Mouse (Mus musculus) midbrain, postnatal 0 days (tissue): ENCODE results near the gene Exoc3l2. TPM values are rescaled to one million over a fixed set of nuclear protein-coding genes. Genes with fewer than 3 reads are reported as not detected.

Experiments
- ATAC-seq: fragments of 200-750 bp; cut with Nextera tagmentation; 2 replicates; pipeline ENCODE4 v1.8.0; 2017; ENCODE audit warnings: moderate number of reproducible peaks, mild to moderate bottlenecking, moderate TSS enrichment, moderate library complexity; ENCODE audit not compliant: low FRiP score
- DNase-seq: peaks from one replicate; pipeline ENCODE4 v3.0.0-alpha.2; 2015; ENCODE audit warnings: low spot score
- H3K27ac ChIP-seq: fragments of 300-500 bp; sonication (generic); 2 replicates; pipeline ENCODE4 v1.5.1; 2014; ENCODE audit warnings: low read depth, mild to moderate bottlenecking, low read length, mixed read lengths
- H3K27me3 ChIP-seq: fragments of 300-500 bp; sonication (generic); 2 replicates; pipeline ENCODE4 v1.6.1; 2014; ENCODE audit warnings: low read length, control low read depth, mixed read lengths; ENCODE audit not compliant: insufficient read depth
- H3K36me3 ChIP-seq: fragments of 300-500 bp; sonication (generic); 2 replicates; pipeline ENCODE4 v1.6.1; 2014; ENCODE audit warnings: low read length, control low read depth, mixed read lengths; ENCODE audit not compliant: insufficient read depth
- H3K4me1 ChIP-seq: fragments of 300-500 bp; sonication (generic); 2 replicates; pipeline ENCODE4 v1.6.1; 2014; ENCODE audit warnings: mild to moderate bottlenecking, control low read depth, antibody characterized with exemption, low read length, mixed read lengths; ENCODE audit not compliant: insufficient read depth
- H3K4me2 ChIP-seq: fragments of 300-500 bp; sonication (generic); 2 replicates; pipeline ENCODE4 v1.6.1; 2014; ENCODE audit warnings: low read depth, mild to moderate bottlenecking, low read length, mixed read lengths; ENCODE audit not compliant: poor library complexity, severe bottlenecking
- H3K4me3 ChIP-seq: fragments of 300-500 bp; sonication (generic); 2 replicates; pipeline ENCODE4 v1.5.1; 2014; ENCODE audit warnings: low read depth, mild to moderate bottlenecking, low read length, moderate library complexity
- H3K9ac ChIP-seq: fragments of 300-500 bp; sonication (generic); replicated peaks from 2 replicates; pipeline ENCODE4 v1.6.1; 2014; ENCODE audit warnings: mild to moderate bottlenecking, low read length, moderate library complexity, mixed read lengths; ENCODE audit not compliant: poor library complexity, severe bottlenecking
- H3K9me3 ChIP-seq: fragments of 300-500 bp; sonication (generic); 2 replicates; pipeline ENCODE4 v1.6.1; 2016; ENCODE audit warnings: low read length, control low read depth
- CTCF ChIP-seq: IDR thresholded peaks from 2 replicates; pipeline ENCODE4 v1.5.1; 2016; ENCODE audit warnings: antibody characterized with exemption, mild to moderate bottlenecking
- whole genome bisulfite sequencing: fragments of 180-500 bp; shearing (Covaris S2); extraction: QIAGEN DNeasy Blood & Tissue Kit; methylation state at CpG from one replicate; pipeline ENCODE4 v1.1.7; 2014; 5-methylcytosine and 5-hydroxymethylcytosine counted together
- polyA plus RNA-seq: library from polyadenylated mRNA; unstranded; fragments of >200 nt; fragmentation: Nextera tagmentation; extraction: Ambion mirVana; gene quantifications from 2 replicates; pipeline ENCODE4 v1.2.1, GENCODE M21; 2015
- total RNA-seq: library from RNA; depleted of rRNA; stranded (reverse); fragments of >200 nt; gene quantifications from 2 replicates; pipeline ENCODE4 v1.2.3, GENCODE M21; 2014; rRNA removed

The Exoc3l2 gene
- total and polyA plus RNA-seq, 2 experiments from 2014 or later, result 0.49 to 1.5 TPM

GRCm38 (mm10) chr7:19541681-19542154 lies 78.6 kb downstream of the Exoc3l2 start:
- Histone ChIP-seq H3K27me3 (no peaks in the 10 kb centered on the region), H3K9me3 (no peaks in the 10 kb centered on the region), H3K9ac (no peak overlapping the region), H3K27ac (no peak overlapping the region), H3K36me3 (no peaks in the 10 kb centered on the region), H3K4me1 (no peaks in the 10 kb centered on the region), H3K4me2 (no peak overlapping the region), H3K4me3 (no peak overlapping the region)
- ATAC-seq (no peak), DNase-seq (no peak)
- no peak for TF ChIP-seq CTCF
- WGBS, result 61% methylated on average over 7 of the region's 7 CpGs

- no peaks in the 10 kb centered on the region for H3K27me3 ChIP-seq
- ATAC-seq, result peak; percentile 73
- H3K4me2 ChIP-seq, result no peak overlapping the region
- 55% methylated on average over 8 of the region's 8 CpGs for WGBS
- no peak overlapping the region for H3K27ac ChIP-seq
- peak; percentile 84 for DNase-seq
- H3K4me1 ChIP-seq, result no peaks in the 10 kb centered on the region
- H3K36me3 ChIP-seq, result no peaks in the 10 kb centered on the region
- H3K9ac ChIP-seq, result no peak overlapping the region
- TF ChIP-seq CTCF, result no peak
- no peak overlapping the region for H3K4me3 ChIP-seq
- H3K9me3 ChIP-seq, result no peaks in the 10 kb centered on the region
Observed at GRCm38 (mm10) chr7:19542155-19542691, 79.1 kb downstream of the Exoc3l2 start.

- Histone ChIP-seq H3K9ac (no peak overlapping the region), H3K27me3 (no peaks in the 10 kb centered on the region), H3K4me3 (no peak overlapping the region), H3K36me3 (no peaks in the 10 kb centered on the region; the same call in 1 of the 2 replicates), H3K4me1 (no peaks in the 10 kb centered on the region), H3K4me2 (no peak overlapping the region), H3K27ac (no peak overlapping the region), H3K9me3 (no peaks in the 10 kb centered on the region)
- TF ChIP-seq CTCF, result peak; percentile 54
- ATAC-seq, result no peak
- peak; percentile 8 for DNase-seq
- WGBS, result 59% methylated on average over 6 of the region's 6 CpGs
Observed at GRCm38 (mm10) chr7:19543584-19543983, 80.5 kb downstream of the Exoc3l2 start.

GRCm38 (mm10) chr7:19546007-19546406 lies 82.9 kb downstream of the Exoc3l2 start:
- Histone ChIP-seq H3K4me3 (no peak overlapping the region), H3K4me2 (no peak overlapping the region), H3K36me3 (no peaks in the 10 kb centered on the region; the same call in 1 of the 2 replicates), H3K27me3 (no peaks in the 10 kb centered on the region), H3K4me1 (no peaks in the 10 kb centered on the region), H3K9ac (no peak overlapping the region), H3K9me3 (no peaks in the 10 kb centered on the region), H3K27ac (no peak overlapping the region)
- ATAC-seq (no peak), DNase-seq (no peak)
- TF ChIP-seq CTCF, result no peak
- WGBS, result 73% methylated on average over 3 of the region's 3 CpGs

Other genes with a start within 250 kb of the Exoc3l2 start
- gene Opa3, start 235.0 kb upstream of the Exoc3l2 start, total RNA-seq, result 34.8 and 40.1 TPM in 2 replicates
- gene Opa3, start 235.0 kb upstream of the Exoc3l2 start, polyA plus RNA-seq, result 33.4 and 33.9 TPM in 2 replicates
- gene Vasp, start 191.5 kb upstream of the Exoc3l2 start, total RNA-seq, result 50.9 and 56.9 TPM in 2 replicates
- 31.4 and 32.3 TPM in 2 replicates for gene Vasp, start 191.5 kb upstream of the Exoc3l2 start, polyA plus RNA-seq
- 1.8 and 2.2 TPM in 2 replicates for gene Ppm1n, start 183.3 kb upstream of the Exoc3l2 start, total RNA-seq
- gene Ppm1n, start 183.3 kb upstream of the Exoc3l2 start, polyA plus RNA-seq, result 1.2 and 1.4 TPM in 2 replicates
- gene Rtn2, start 180.7 kb upstream of the Exoc3l2 start, total RNA-seq, result 160 and 172 TPM in 2 replicates
- gene Rtn2, start 180.7 kb upstream of the Exoc3l2 start, polyA plus RNA-seq, result 104 and 107 TPM in 2 replicates
- gene Fosb, start 153.3 kb upstream of the Exoc3l2 start, total RNA-seq, result 0.38 and 0.66 TPM in 2 replicates
- 0.10 and 0.11 TPM in 2 replicates for gene Fosb, start 153.3 kb upstream of the Exoc3l2 start, polyA plus RNA-seq
- 50.3 and 71.4 TPM in 2 replicates for gene Ercc1, start 118.6 kb upstream of the Exoc3l2 start, total RNA-seq
- gene Ercc1, start 118.6 kb upstream of the Exoc3l2 start, polyA plus RNA-seq, result 67.7 and 71.0 TPM in 2 replicates
- gene Cd3eap, start 103.8 kb upstream of the Exoc3l2 start, total RNA-seq, result 8.7 and 14.0 TPM in 2 replicates
- gene Cd3eap, start 103.8 kb upstream of the Exoc3l2 start, polyA plus RNA-seq, result 21.5 and 21.6 TPM in 2 replicates
- gene Ppp1r13l, start 103.6 kb upstream of the Exoc3l2 start, total RNA-seq, result 0.52 and 1.0 TPM in 2 replicates
- 1.5 and 2.0 TPM in 2 replicates for gene Ppp1r13l, start 103.6 kb upstream of the Exoc3l2 start, polyA plus RNA-seq
- 63.0 and 68.3 TPM in 2 replicates for gene Ercc2, start 81.3 kb upstream of the Exoc3l2 start, total RNA-seq
- gene Ercc2, start 81.3 kb upstream of the Exoc3l2 start, polyA plus RNA-seq, result 22.9 and 26.6 TPM in 2 replicates
- gene Klc3, start 59.2 kb upstream of the Exoc3l2 start, total RNA-seq, result 1.2 and 1.9 TPM in 2 replicates
- 1.2 and 1.4 TPM in 2 replicates for gene Klc3, start 59.2 kb upstream of the Exoc3l2 start, polyA plus RNA-seq
- gene Ckm, start 58.6 kb upstream of the Exoc3l2 start, total RNA-seq, result 0.38 and 8.2 TPM in 2 replicates
- 0.21 and 0.25 TPM in 2 replicates for gene Ckm, start 58.6 kb upstream of the Exoc3l2 start, polyA plus RNA-seq
- gene Mark4, start 4.5 kb upstream of the Exoc3l2 start, total RNA-seq, result 58.1 and 68.9 TPM in 2 replicates
- gene Mark4, start 4.5 kb upstream of the Exoc3l2 start, polyA plus RNA-seq, result 16.2 and 17.0 TPM in 2 replicates
- 17.8 and 21.4 TPM in 2 replicates for gene Bloc1s3, start 45.0 kb downstream of the Exoc3l2 start, total RNA-seq
- 3.9 and 4.2 TPM in 2 replicates for gene Bloc1s3, start 45.0 kb downstream of the Exoc3l2 start, polyA plus RNA-seq
- gene Trappc6a, start 45.1 kb downstream of the Exoc3l2 start, total RNA-seq, result 14.9 and 23.9 TPM in 2 replicates
- gene Trappc6a, start 45.1 kb downstream of the Exoc3l2 start, polyA plus RNA-seq, result 32.2 and 32.6 TPM in 2 replicates
- gene Nkpd1, start 54.5 kb downstream of the Exoc3l2 start, total RNA-seq, result 2.3 TPM in 2 replicates
- gene Nkpd1, start 54.5 kb downstream of the Exoc3l2 start, polyA plus RNA-seq, result 1.6 and 1.8 TPM in 2 replicates
- gene Ppp1r37, start 99.7 kb downstream of the Exoc3l2 start, total RNA-seq, result 114 and 127 TPM in 2 replicates
- gene Ppp1r37, start 99.7 kb downstream of the Exoc3l2 start, polyA plus RNA-seq, result 27.8 and 28.1 TPM in 2 replicates
- gene Zfp296, start 114.0 kb downstream of the Exoc3l2 start, total RNA-seq, result 0.33 and 1.2 TPM in 2 replicates
- gene Zfp296, start 114.0 kb downstream of the Exoc3l2 start, polyA plus RNA-seq, result 0.11 TPM in 1 of 2 replicates, not detected in the other
- gene Gemin7, start 114.3 kb downstream of the Exoc3l2 start, total RNA-seq, result 58.1 and 70.9 TPM in 2 replicates
- 158 and 181 TPM in 2 replicates for gene Gemin7, start 114.3 kb downstream of the Exoc3l2 start, polyA plus RNA-seq
- gene Clasrp, start 141.2 kb downstream of the Exoc3l2 start, total RNA-seq, result 74.4 and 97.4 TPM in 2 replicates
- 70.3 and 74.7 TPM in 2 replicates for gene Clasrp, start 141.2 kb downstream of the Exoc3l2 start, polyA plus RNA-seq
- 5.6 and 7.3 TPM in 2 replicates for gene Relb, start 166.1 kb downstream of the Exoc3l2 start, total RNA-seq
- 5.6 and 6.2 TPM in 2 replicates for gene Relb, start 166.1 kb downstream of the Exoc3l2 start, polyA plus RNA-seq
- gene Clptm1, start 201.7 kb downstream of the Exoc3l2 start, total RNA-seq, result 149 and 152 TPM in 2 replicates
- gene Clptm1, start 201.7 kb downstream of the Exoc3l2 start, polyA plus RNA-seq, result 140 and 149 TPM in 2 replicates
- 1.7 TPM in 1 of 2 replicates, not detected in the other for gene Apoc2, start 214.6 kb downstream of the Exoc3l2 start, total RNA-seq
- 0.30 and 0.32 TPM in 2 replicates for gene Apoc2, start 214.6 kb downstream of the Exoc3l2 start, polyA plus RNA-seq
- not detected in 2 replicates for gene Gm44805, start 218.1 kb downstream of the Exoc3l2 start, total RNA-seq
- not detected in 2 replicates for gene Gm44805, start 218.1 kb downstream of the Exoc3l2 start, polyA plus RNA-seq
- gene Apoc4, start 218.1 kb downstream of the Exoc3l2 start, total RNA-seq, result not detected in 2 replicates
- gene Apoc4, start 218.1 kb downstream of the Exoc3l2 start, polyA plus RNA-seq, result not detected in 2 replicates
- gene Apoc1, start 229.3 kb downstream of the Exoc3l2 start, total RNA-seq, result 3.6 and 5.1 TPM in 2 replicates
- gene Apoc1, start 229.3 kb downstream of the Exoc3l2 start, polyA plus RNA-seq, result 7.9 and 9.0 TPM in 2 replicates
- gene Apoe, start 235.9 kb downstream of the Exoc3l2 start, total RNA-seq, result 1,618 and 2,613 TPM in 2 replicates
- gene Apoe, start 235.9 kb downstream of the Exoc3l2 start, polyA plus RNA-seq, result 2,139 and 2,488 TPM in 2 replicates